Mouse (Mus musculus) limb, embryonic 15.5 days (tissue): ENCODE results near the gene Acap1. TPM values are rescaled to one million over a fixed set of nuclear protein-coding genes. Genes with fewer than 3 reads are reported as not detected.
"Not testable (repeated sequence)": the region's sequence is repeated elsewhere in the genome, so short reads cannot be mapped to it uniquely, and the experiment has no call there.

ENCODE experiments used
- ATAC-seq: fragments of 200-750 bp; cut with Nextera tagmentation; 2 replicates; pipeline ENCODE4 v1.8.0; 2017; ENCODE audit warnings: low read depth, moderate TSS enrichment; ENCODE audit not compliant: insufficient number of reproducible peaks, low FRiP score, low TSS enrichment
- H3K27ac ChIP-seq: fragments of 300-500 bp; sonication (generic); 2 replicates; pipeline ENCODE4 v1.5.1; 2015; ENCODE audit warnings: moderate library complexity, mild to moderate bottlenecking, inconsistent platforms
- H3K27me3 ChIP-seq: fragments of 300-500 bp; sonication (generic); 2 replicates; pipeline ENCODE4 v1.6.1; 2015; ENCODE audit warnings: inconsistent platforms
- H3K36me3 ChIP-seq: fragments of 300-500 bp; sonication (generic); 2 replicates; pipeline ENCODE4 v1.6.1; 2015; ENCODE audit warnings: inconsistent platforms
- H3K4me1 ChIP-seq: fragments of 300-500 bp; sonication (generic); 2 replicates; pipeline ENCODE4 v1.6.1; 2015; ENCODE audit warnings: inconsistent platforms
- H3K4me2 ChIP-seq: fragments of 300-500 bp; sonication (generic); 2 replicates; pipeline ENCODE4 v1.6.1; 2015; ENCODE audit warnings: mild to moderate bottlenecking, inconsistent platforms
- H3K4me3 ChIP-seq: fragments of 300-500 bp; sonication (generic); 2 replicates; pipeline ENCODE4 v1.5.1; 2015; ENCODE audit warnings: mild to moderate bottlenecking, inconsistent platforms
- H3K9ac ChIP-seq: fragments of 300-500 bp; sonication (generic); 2 replicates; pipeline ENCODE4 v1.6.1; 2015; ENCODE audit warnings: inconsistent platforms
- H3K9me3 ChIP-seq: fragments of 300-500 bp; sonication (generic); 2 replicates; pipeline ENCODE4 v1.6.1; 2016; ENCODE audit warnings: inconsistent platforms
- WGBS: fragments of 180-500 bp; shearing (Covaris S2); methylation state at CpG from one replicate; pipeline ENCODE4 v1.1.7; 2015; 5-methylcytosine and 5-hydroxymethylcytosine counted together
- polyA plus RNA-seq: library from polyadenylated mRNA; unstranded; fragments of >200 nt; fragmentation: Nextera tagmentation; extraction: Ambion mirVana; gene quantifications from 2 replicates; pipeline ENCODE4 v1.2.1, GENCODE M21; 2015

The Acap1 gene
- polyA plus RNA-seq, 1 experiment from 2014 or later: 2.7 TPM

DNA sequence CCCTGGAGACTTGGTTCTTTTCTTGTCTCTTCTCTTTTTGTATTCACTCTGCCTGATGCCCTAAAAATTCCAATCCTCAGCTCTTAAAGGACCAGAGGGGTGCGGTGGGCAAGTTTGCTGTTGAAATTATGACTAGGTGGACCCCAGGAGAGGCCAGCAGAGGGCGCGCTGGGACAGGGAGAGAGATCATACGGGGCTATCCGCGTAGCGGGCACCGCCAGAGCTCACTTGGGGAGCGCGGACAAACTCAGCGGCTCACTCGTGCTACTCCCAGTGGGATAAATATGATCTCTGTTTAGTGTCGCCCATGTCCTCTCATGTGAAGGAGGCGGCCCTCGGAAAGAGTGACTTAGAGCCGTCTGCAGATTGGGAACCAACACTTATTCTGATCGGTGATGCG, 38.8 kb upstream of the Acap1 start:
- H3K9me3 ChIP-seq: no peaks in the 10 kb centered on the region
- peaks cover 46% of the 10 kb centered on the region for H3K4me1 ChIP-seq
- H3K27me3 ChIP-seq: peaks cover 10% of the 10 kb centered on the region; the same call in 1 of the 2 replicates
- H3K9ac ChIP-seq: no peak overlapping the region
- ATAC-seq: no peak
- peak overlapping the region; percentile 45 for H3K4me2 ChIP-seq
- under 1% methylated on average over 18 of the region's 18 CpGs for WGBS
- no peak overlapping the region for H3K27ac ChIP-seq
- no peaks in the 10 kb centered on the region for H3K36me3 ChIP-seq
- peak overlapping the region; percentile 54; the same call in 1 of the 2 replicates for H3K4me3 ChIP-seq

DNA sequence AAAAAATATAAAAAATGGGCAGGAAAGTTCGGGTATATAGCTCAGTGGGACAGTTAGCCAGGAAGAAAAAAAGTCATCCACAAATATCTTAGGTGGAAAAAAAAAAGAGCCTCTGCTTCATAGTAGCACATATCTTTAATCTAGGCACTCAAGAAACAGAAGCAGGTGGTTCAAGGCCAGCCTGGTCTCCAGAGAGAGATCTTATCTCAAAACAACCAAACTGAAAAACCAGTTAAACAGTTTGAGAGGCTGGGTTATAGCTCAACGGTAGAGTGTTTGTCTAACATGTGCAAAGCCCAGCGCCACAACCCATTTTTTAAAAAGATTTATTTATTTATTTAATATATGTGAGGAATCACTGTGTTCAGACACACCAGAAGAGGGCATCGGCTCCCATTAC, 37.7 kb upstream of the Acap1 start:
- no peak for ATAC-seq
- Histone ChIP-seq H3K4me1 (peaks cover 37% of the 10 kb centered on the region), H3K4me3 (no peak overlapping the region), H3K27me3 (peaks cover 7% of the 10 kb centered on the region; the same call in 1 of the 2 replicates), H3K9ac (no peak overlapping the region), H3K9me3 (no peaks in the 10 kb centered on the region), H3K27ac (no peak overlapping the region), H3K4me2 (no peak overlapping the region), H3K36me3 (no peaks in the 10 kb centered on the region)
- WGBS: 70% methylated on average over 4 of the region's 4 CpGs

DNA sequence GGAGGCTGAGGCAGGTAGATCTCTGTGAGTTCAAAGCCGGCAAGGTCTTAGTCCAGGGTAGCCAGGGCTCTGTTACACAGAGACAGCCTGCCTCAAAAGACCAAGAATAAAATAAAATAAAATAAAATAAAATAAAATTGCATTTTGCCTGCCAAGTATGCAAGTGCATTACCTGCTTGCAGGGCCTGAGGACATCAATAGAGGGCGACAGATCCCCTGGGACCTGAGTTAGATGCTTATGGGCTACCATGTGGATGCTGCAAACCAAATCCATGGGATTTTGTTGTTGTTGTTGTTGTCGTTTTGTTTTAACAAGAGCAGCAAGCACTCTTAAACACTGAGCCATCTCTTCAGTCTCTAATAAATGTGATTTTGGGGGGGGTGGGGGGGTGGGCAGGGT, 36.9 kb upstream of the Acap1 start:
- H3K27ac ChIP-seq: no peak overlapping the region
- H3K9me3 ChIP-seq: no peaks in the 10 kb centered on the region
- no peaks in the 10 kb centered on the region for H3K36me3 ChIP-seq
- WGBS: 37% methylated on average over 3 of the region's 3 CpGs
- H3K4me2 ChIP-seq: no peak overlapping the region
- H3K4me1 ChIP-seq: peaks cover 29% of the 10 kb centered on the region
- no peak overlapping the region for H3K9ac ChIP-seq
- no peak for ATAC-seq
- H3K4me3 ChIP-seq: no peak overlapping the region
- peaks cover 7% of the 10 kb centered on the region; the same call in 1 of the 2 replicates for H3K27me3 ChIP-seq

DNA sequence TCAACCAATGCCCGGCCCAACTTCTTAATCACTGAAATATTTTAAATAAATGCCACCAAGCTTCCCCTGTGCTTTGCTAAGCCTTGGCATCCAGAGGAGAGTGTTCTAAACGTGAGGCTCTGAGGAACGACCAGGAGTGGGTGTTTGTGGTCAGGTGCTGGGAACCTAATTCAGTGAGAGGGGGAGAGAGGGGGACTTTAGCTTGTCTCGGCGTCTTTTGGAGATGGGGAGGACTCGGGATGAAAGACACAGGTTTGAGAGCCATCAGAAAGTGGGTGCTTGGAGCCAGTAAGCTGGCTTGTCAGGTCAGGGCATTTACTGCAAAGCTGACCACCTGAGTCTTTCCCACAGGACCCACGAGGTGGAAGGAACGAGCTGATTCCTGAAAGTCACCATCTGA, 36.4 kb upstream of the Acap1 start:
- Histone ChIP-seq H3K4me1 (peaks cover 24% of the 10 kb centered on the region), H3K4me2 (no peak overlapping the region), H3K27me3 (peaks cover 7% of the 10 kb centered on the region; the same call in 1 of the 2 replicates), H3K36me3 (no peaks in the 10 kb centered on the region), H3K9me3 (no peaks in the 10 kb centered on the region), H3K4me3 (no peak overlapping the region), H3K27ac (no peak overlapping the region), H3K9ac (no peak overlapping the region)
- ATAC-seq: no peak
- WGBS: 65% methylated on average over 8 of the region's 8 CpGs

DNA sequence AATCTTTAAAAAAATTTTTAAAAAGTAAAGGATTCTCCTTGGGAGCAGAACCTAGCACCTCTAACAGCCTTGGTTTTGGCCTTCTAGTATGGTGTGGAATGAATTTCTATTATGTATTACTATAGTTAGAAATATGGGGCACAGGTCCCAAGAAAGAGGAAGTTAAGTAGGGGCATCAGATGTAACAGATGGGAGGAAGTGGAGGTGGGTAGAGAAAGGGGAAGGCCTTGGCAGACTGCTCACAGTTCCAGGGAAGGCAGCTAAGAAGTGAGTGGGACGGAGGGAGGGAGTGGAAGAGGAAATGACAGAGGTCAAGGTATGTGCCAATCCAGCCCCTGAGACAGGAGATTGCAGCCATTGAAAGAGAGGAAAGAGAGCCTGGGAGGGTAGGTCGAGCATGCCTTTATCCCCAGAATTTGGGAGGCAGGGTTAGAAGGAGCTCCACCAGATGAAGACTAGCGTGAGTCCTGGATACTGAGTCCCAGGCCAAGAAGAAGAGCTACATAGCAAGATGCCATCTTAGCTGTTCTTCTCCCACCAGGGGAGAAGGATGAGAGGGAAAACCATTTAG, 35.7 kb upstream of the Acap1 start:
- no peaks in the 10 kb centered on the region for H3K36me3 ChIP-seq
- no peaks in the 10 kb centered on the region for H3K9me3 ChIP-seq
- no peak for ATAC-seq
- no peak overlapping the region for H3K9ac ChIP-seq
- no peak overlapping the region for H3K4me2 ChIP-seq
- H3K27me3 ChIP-seq: peaks cover 5% of the 10 kb centered on the region; the same call in 1 of the 2 replicates
- peaks cover 17% of the 10 kb centered on the region for H3K4me1 ChIP-seq
- WGBS: 62% methylated on average over 3 of the region's 3 CpGs
- H3K4me3 ChIP-seq: no peak overlapping the region
- no peak overlapping the region for H3K27ac ChIP-seq

DNA sequence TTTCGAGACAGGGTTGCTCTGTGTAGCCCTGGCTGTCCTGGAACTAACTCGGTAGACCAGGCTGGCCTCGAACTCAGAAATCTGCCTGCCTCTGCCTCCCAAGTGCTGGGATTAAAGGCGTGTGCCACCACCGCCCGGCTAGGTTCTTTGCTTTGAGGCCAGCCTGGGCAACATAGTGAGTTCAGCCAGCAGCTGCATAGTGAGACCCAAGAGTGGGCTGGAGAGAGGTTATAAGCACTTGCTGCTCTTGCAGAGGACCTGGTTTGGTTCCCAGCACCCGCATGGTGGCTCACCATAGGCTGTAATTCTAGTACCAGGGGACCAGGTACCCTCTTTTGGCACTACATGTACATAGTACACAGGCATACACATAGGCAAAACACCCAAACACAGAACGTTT, 34.8 kb upstream of the Acap1 start:
- not testable (repeated sequence) for H3K36me3 ChIP-seq, H3K4me3 ChIP-seq, H3K9me3 ChIP-seq, H3K4me2 ChIP-seq, ATAC-seq, H3K27me3 ChIP-seq, H3K9ac ChIP-seq, H3K27ac ChIP-seq
- WGBS: 84% methylated on average over 8 of the region's 8 CpGs
- H3K4me1 ChIP-seq: peaks cover 11% of the 10 kb centered on the region

DNA sequence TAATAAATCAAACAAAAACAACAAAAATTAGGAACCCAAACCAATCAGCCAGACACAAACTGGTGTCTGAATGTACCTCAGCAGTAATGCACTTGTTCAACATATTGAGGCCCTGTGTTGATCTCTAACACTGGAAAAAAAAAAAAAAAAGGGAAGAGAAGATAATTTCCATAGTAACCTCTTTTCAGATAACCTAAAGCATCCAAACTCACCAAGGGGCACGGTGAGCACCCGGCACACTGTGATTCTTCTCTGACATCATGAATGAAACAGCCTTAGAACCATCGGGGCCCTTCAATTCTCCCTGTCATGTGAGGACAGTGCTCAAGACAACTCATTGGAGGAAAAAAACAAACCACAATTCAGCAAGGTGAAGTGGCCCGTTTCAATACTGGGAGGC, 34.4 kb upstream of the Acap1 start:
- no peak overlapping the region for H3K4me2 ChIP-seq
- peaks cover 8% of the 10 kb centered on the region; the same call in 1 of the 2 replicates for H3K4me1 ChIP-seq
- no peaks in the 10 kb centered on the region; the same call in 1 of the 2 replicates for H3K27me3 ChIP-seq
- no peak overlapping the region for H3K9ac ChIP-seq
- no peak overlapping the region for H3K27ac ChIP-seq
- H3K9me3 ChIP-seq: no peaks in the 10 kb centered on the region
- WGBS: 82% methylated on average over 4 of the region's 4 CpGs
- no peak overlapping the region for H3K4me3 ChIP-seq
- ATAC-seq: no peak
- H3K36me3 ChIP-seq: no peaks in the 10 kb centered on the region

DNA sequence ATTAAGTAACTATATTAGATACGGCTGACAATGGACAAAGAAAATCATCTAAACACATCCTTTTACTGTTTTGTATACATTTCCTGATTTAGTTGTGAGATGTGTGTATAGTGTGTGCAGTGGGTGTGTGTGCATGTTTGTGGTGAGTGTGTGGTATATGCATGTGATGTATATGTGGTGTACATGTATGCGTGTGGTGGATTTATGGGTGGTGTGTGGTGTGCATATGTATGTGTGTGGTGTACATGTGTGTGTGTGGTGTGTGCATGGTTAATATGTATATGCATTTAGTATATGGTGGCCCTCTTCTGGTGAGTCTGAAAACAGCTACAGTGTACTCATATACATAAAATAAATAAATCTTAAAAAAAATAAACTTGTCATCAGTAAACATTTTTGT, 32.2 kb upstream of the Acap1 start:
- no peak overlapping the region for H3K4me3 ChIP-seq
- 93% methylated on average over 2 of the region's 2 CpGs for WGBS
- H3K36me3 ChIP-seq: no peaks in the 10 kb centered on the region
- no peak overlapping the region for H3K27ac ChIP-seq
- H3K4me1 ChIP-seq: peaks cover 3% of the 10 kb centered on the region
- ATAC-seq: no peak
- no peaks in the 10 kb centered on the region for H3K9me3 ChIP-seq
- H3K9ac ChIP-seq: no peak overlapping the region
- no peaks in the 10 kb centered on the region for H3K27me3 ChIP-seq
- H3K4me2 ChIP-seq: no peak overlapping the region

DNA sequence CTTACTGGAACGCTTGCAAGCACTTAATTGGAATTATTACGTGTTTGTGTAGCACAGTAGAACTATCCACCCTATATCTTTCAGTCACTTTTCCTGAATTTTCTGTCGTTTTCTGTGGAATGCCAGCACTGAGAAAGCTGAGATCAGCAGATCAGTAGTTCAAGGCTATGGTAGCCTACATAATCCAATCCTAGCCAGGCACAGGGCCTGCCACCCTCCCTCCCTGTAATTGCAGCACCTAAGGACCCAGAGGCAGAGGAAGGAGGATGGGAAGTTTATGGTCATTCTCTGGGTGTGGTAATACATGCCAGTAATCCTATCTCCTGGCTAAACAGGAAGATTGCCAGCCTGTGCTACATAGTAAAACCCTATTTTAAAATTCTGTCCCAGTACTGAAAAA, 27.5 kb upstream of the Acap1 start:
- Histone ChIP-seq H3K27me3 (no peaks in the 10 kb centered on the region), H3K4me1 (peaks cover 20% of the 10 kb centered on the region), H3K36me3 (peaks cover 13% of the 10 kb centered on the region), H3K9ac (0 out of 2 replicates have a peak overlapping the region, but pooled peaks have one; percentile 17), H3K4me3 (no peak overlapping the region), H3K9me3 (no peaks in the 10 kb centered on the region), H3K27ac (peak overlapping the region; percentile 99), H3K4me2 (no peak overlapping the region; the same call in 1 of the 2 replicates)
- WGBS: 59% methylated on average over 3 of the region's 3 CpGs
- ATAC-seq: no peak

DNA sequence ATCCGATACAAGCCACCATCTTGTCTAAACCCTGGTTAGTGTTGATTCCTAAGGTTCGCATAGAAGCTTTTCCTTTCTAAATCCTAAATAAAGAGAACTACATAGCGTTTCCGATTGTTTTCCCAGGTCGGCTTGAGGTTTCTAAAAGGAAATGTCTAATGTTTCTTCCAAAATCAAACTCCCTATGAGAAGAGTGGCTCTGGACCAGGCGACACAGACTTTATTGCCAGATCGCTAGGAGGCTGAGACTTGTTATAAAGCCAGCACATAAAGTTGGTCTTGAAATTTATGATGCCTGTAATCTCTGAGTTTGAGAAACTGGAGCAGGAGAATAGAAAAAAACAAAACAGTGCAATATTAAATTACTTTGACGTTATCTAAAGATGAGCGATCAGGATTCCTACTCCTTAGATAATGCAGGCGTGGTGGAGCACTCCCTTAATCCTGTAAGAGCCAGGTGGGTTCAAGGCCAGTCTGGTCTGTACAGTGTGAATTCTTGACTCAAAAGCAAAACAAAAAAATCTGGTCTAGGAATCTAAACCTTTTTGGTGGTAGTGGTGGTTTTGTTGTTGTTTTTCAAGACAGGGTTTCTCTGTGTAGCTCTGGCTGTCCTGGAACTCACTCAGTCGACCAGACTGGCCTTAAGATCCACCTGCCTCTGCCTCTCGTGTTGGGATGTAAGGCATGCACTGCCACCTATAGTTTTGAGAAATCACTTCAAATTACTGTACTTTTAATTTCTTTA, 26.8 kb upstream of the Acap1 start:
- Histone ChIP-seq H3K36me3 (peaks cover 19% of the 10 kb centered on the region), H3K4me2 (peak overlapping the region; percentile 60), H3K4me3 (peak overlapping the region; percentile 94), H3K9ac (peak overlapping the region; percentile 52), H3K27me3 (no peaks in the 10 kb centered on the region), H3K27ac (peak overlapping the region; percentile 99), H3K4me1 (peaks cover 20% of the 10 kb centered on the region), H3K9me3 (no peaks in the 10 kb centered on the region)
- peak; percentile 4; the same call in 1 of the 2 replicates for ATAC-seq
- 3% methylated on average over 12 of the region's 12 CpGs for WGBS

DNA sequence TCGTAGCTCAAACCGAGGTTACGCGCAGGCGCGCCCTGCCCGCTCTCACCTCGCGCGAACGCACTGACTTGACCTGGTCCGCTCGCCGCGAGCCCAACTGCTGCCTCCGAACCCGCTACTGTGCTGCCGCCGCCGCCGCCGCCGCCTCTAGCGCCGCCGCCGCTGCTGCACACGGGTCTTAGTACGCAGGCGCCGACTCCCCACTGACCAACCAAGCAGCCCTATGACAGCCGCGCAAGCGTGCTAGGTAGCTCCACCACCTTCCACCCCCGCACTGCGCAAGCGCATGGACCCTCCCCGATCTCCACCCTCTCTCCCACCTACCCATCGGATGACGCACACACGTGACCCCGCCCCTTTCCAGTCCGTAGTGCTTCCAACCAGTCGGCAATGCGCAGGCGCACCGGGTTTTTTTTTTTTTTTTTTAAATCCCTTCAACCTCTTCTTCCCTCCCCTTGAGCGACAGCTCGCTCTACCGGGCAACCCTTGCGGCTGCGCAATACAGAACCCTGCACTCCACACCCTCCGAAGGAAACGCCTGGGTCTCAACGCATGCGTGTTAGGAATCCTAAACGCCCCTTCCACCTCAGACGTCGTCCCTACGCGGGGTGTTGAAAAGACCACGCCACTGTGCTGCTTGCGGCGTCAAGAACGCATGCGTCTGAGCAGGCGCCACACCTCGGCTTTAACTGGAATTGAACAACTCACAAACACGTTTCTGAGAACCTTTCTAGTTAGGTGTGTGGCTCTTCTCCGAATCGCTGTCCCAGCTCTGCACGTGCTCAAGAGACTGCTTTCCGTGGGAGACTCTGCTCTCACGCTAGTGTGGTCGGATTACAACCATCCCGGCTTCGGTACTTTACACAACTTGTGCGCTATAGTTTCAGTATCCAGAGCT, 26.0 kb upstream of the Acap1 start, which contains the start of gene Eif5a:
TSS of gene Eif5a (minus strand) at position 845 of the 898 bp plus-strand sequence.
- Histone ChIP-seq H3K4me1 (peaks cover 21% of the 10 kb centered on the region), H3K36me3 (peaks cover 27% of the 10 kb centered on the region), H3K4me3 (peak within 1 kb of the TSS; percentile 94), H3K9ac (peak within 1 kb of the TSS; percentile 91), H3K27me3 (no peaks in the 10 kb centered on the region), H3K4me2 (peak within 1 kb of the TSS; percentile 84), H3K9me3 (no peaks in the 10 kb centered on the region), H3K27ac (peak within 1 kb of the TSS; percentile 99)
- WGBS: under 1% methylated on average over 78 of the region's 78 CpGs
- peak; percentile 98 for ATAC-seq
